Mouse (Mus musculus): ENCODE results near the gene Kcnq1.

- TF ChIP-seq CTCF (conservative IDR thresholded peaks at IDR 0.05; ENCODE audit: low read length), result no peak
- TF ChIP-seq POU5F1 (IDR thresholded peaks at IDR 0.05; ENCODE audit: borderline replicate concordance, low read length), result no peak
Measured at GRCm38 (mm10) chr7:143308001-143308400, 201.8 kb downstream of the Kcnq1 start.
